Mouse (Mus musculus): ENCODE measurements at regions not wholly inside any gene's neighbourhood (a gene's known extent, or its start where the extent isn't known, plus 50 kb on each side); places are given as distances from the start of the nearest gene placed in this dataset.

DNA sequence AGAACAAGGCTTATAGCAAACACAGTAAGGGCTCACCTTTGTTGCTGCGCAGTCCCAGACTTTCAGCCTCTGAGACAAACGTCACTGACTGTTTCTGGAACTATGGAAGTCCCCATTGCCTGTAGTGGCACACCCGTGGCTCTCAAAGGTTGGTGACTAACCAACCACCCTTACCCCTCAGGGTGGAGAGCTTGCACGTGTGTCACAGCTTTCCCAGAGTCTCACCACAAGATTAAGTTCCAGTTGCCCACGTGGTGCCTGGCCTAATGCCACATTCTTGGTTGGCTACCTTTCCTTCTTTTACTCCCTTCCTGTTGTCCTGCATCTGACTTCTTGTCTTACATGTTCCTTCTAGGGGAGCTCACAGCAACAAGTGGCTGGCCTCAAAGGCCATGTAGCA lies 151.6 kb upstream of the G2e3 start:
- Histone ChIP-seq H3K27me3 (ENCODE audit: control insufficient read depth, insufficient read depth, low read length) (no peaks in the 10 kb centered on the region), H3K36me3 (ENCODE audit: control insufficient read depth, insufficient read depth, low read length) (no peaks in the 10 kb centered on the region), H3K4me1 (ENCODE audit: control insufficient read depth, insufficient read depth, insufficient read length) (no peaks in the 10 kb centered on the region), H3K4me3 (ENCODE audit: extremely low read depth, insufficient read depth, insufficient read length) (no peak overlapping the region), H3K27ac (ENCODE audit: insufficient read depth, low read length) (no peak overlapping the region)
- DNase-seq (ENCODE audit: low read depth in 1 of 2, low spot score in 2 of 2) = no peak
- 64% methylated on average over 5 of the region's 5 CpGs for WGBS
- TF ChIP-seq POLR2A (IDR thresholded peaks at IDR 0.05; ENCODE audit: low read depth, low read length) (no peak), CTCF (IDR thresholded peaks at IDR 0.05; ENCODE audit: extremely low read depth, insufficient read depth, insufficient read length, insufficient replicate concordance) (no peak)

- no peaks in the 10 kb centered on the region for H3K27me3 ChIP-seq (ENCODE audit: control insufficient read depth, insufficient read depth, low read length)
- H3K4me3 ChIP-seq (ENCODE audit: extremely low read depth, insufficient read depth, insufficient read length) = no peak overlapping the region
- no peaks in the 10 kb centered on the region for H3K36me3 ChIP-seq (ENCODE audit: control insufficient read depth, insufficient read depth, low read length)
- WGBS = 89% methylated on average over 8 of the region's 8 CpGs
- no peak overlapping the region for H3K27ac ChIP-seq (ENCODE audit: insufficient read depth, low read length)
- H3K4me1 ChIP-seq (ENCODE audit: control insufficient read depth, insufficient read depth, insufficient read length) = no peaks in the 10 kb centered on the region
- no peak for TF ChIP-seq POLR2A (IDR thresholded peaks at IDR 0.05; ENCODE audit: low read depth, low read length)
- no peak for TF ChIP-seq CTCF (IDR thresholded peaks at IDR 0.05; ENCODE audit: extremely low read depth, insufficient read depth, insufficient read length, insufficient replicate concordance)
- DNase-seq (ENCODE audit: low read depth in 1 of 2, low spot score in 2 of 2) = no peak
Observed at GRCm38 (mm10) chr12:51195136-51195535, 152.7 kb upstream of the G2e3 start.

GRCm38 (mm10) chr12:51190754-51191153 lies 157.1 kb upstream of the G2e3 start:
- no peaks in the 10 kb centered on the region for H3K4me1 ChIP-seq (ENCODE audit: control insufficient read depth, insufficient read depth, insufficient read length)
- no peaks in the 10 kb centered on the region for H3K36me3 ChIP-seq (ENCODE audit: control insufficient read depth, insufficient read depth, low read length)
- WGBS = 49% methylated on average over 1 of the region's 1 CpGs
- DNase-seq (ENCODE audit: low read depth in 1 of 2, low spot score in 2 of 2) = no peak
- no peak overlapping the region for H3K27ac ChIP-seq (ENCODE audit: insufficient read depth, low read length)
- no peak for TF ChIP-seq POLR2A (IDR thresholded peaks at IDR 0.05; ENCODE audit: low read depth, low read length)
- TF ChIP-seq CTCF (IDR thresholded peaks at IDR 0.05; ENCODE audit: extremely low read depth, insufficient read depth, insufficient read length, insufficient replicate concordance) = no peak
- H3K4me3 ChIP-seq (ENCODE audit: extremely low read depth, insufficient read depth, insufficient read length) = no peak overlapping the region
- no peaks in the 10 kb centered on the region for H3K27me3 ChIP-seq (ENCODE audit: control insufficient read depth, insufficient read depth, low read length)

DNA sequence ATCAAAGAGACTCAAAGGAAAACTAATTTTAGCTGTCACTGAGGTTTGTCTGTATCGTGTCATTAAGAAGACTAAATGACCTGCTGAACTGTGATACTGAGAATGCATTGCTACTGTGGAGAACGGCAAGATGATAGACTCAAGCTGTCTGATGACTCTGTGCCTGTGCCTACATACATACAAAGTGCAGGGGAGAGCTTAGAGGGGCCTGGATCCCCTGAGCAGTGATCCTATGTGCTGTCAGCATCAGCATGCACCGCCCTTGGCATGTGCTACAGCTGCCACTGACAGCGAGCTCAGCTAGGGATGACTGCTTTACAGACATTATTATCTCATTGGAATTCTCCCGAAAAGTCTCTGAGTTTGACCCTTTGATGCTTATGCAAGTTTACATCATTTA lies 157.7 kb upstream of the G2e3 start:
- Histone ChIP-seq H3K27me3 (ENCODE audit: control insufficient read depth, insufficient read depth, low read length) (no peaks in the 10 kb centered on the region), H3K4me1 (ENCODE audit: control insufficient read depth, insufficient read depth, insufficient read length) (no peaks in the 10 kb centered on the region), H3K27ac (ENCODE audit: insufficient read depth, low read length) (no peak overlapping the region), H3K4me3 (ENCODE audit: extremely low read depth, insufficient read depth, insufficient read length) (no peak overlapping the region), H3K36me3 (ENCODE audit: control insufficient read depth, insufficient read depth, low read length) (no peaks in the 10 kb centered on the region)
- DNase-seq (ENCODE audit: low read depth in 1 of 2, low spot score in 2 of 2) = no peak
- 82% methylated on average over 5 of the region's 5 CpGs for WGBS
- TF ChIP-seq CTCF (IDR thresholded peaks at IDR 0.05; ENCODE audit: extremely low read depth, insufficient read depth, insufficient read length, insufficient replicate concordance) = no peak
- TF ChIP-seq POLR2A (IDR thresholded peaks at IDR 0.05; ENCODE audit: low read depth, low read length) = no peak

- no peak overlapping the region for H3K4me3 ChIP-seq (ENCODE audit: extremely low read depth, insufficient read depth, insufficient read length)
- TF ChIP-seq POLR2A (IDR thresholded peaks at IDR 0.05; ENCODE audit: low read depth, low read length) (no peak), CTCF (IDR thresholded peaks at IDR 0.05; ENCODE audit: extremely low read depth, insufficient read depth, insufficient read length, insufficient replicate concordance) (no peak)
- H3K4me1 ChIP-seq (ENCODE audit: control insufficient read depth, insufficient read depth, insufficient read length) = no peaks in the 10 kb centered on the region
- no peak for DNase-seq (ENCODE audit: low read depth in 1 of 2, low spot score in 2 of 2)
- H3K27ac ChIP-seq (ENCODE audit: insufficient read depth, low read length) = no peak overlapping the region
- H3K27me3 ChIP-seq (ENCODE audit: control insufficient read depth, insufficient read depth, low read length) = no peaks in the 10 kb centered on the region
- H3K36me3 ChIP-seq (ENCODE audit: control insufficient read depth, insufficient read depth, low read length) = no peaks in the 10 kb centered on the region
Observed at GRCm38 (mm10) chr12:51188229-51188628, 159.6 kb upstream of the G2e3 start.

GRCm38 (mm10) chr12:51187726-51188125 lies 160.1 kb upstream of the G2e3 start:
- no peak overlapping the region for H3K27ac ChIP-seq (ENCODE audit: insufficient read depth, low read length)
- WGBS = 75% methylated on average over 6 of the region's 6 CpGs
- no peaks in the 10 kb centered on the region for H3K27me3 ChIP-seq (ENCODE audit: control insufficient read depth, insufficient read depth, low read length)
- no peak for TF ChIP-seq CTCF (IDR thresholded peaks at IDR 0.05; ENCODE audit: extremely low read depth, insufficient read depth, insufficient read length, insufficient replicate concordance)
- no peak for TF ChIP-seq POLR2A (IDR thresholded peaks at IDR 0.05; ENCODE audit: low read depth, low read length)
- DNase-seq (ENCODE audit: low read depth in 1 of 2, low spot score in 2 of 2) = no peak
- H3K36me3 ChIP-seq (ENCODE audit: control insufficient read depth, insufficient read depth, low read length) = no peaks in the 10 kb centered on the region
- no peak overlapping the region for H3K4me3 ChIP-seq (ENCODE audit: extremely low read depth, insufficient read depth, insufficient read length)
- no peaks in the 10 kb centered on the region for H3K4me1 ChIP-seq (ENCODE audit: control insufficient read depth, insufficient read depth, insufficient read length)

- Histone ChIP-seq H3K27ac (ENCODE audit: insufficient read depth, low read length) (no peak overlapping the region), H3K36me3 (ENCODE audit: control insufficient read depth, insufficient read depth, low read length) (no peaks in the 10 kb centered on the region), H3K4me1 (ENCODE audit: control insufficient read depth, insufficient read depth, insufficient read length) (no peaks in the 10 kb centered on the region), H3K4me3 (ENCODE audit: extremely low read depth, insufficient read depth, insufficient read length) (no peak overlapping the region), H3K27me3 (ENCODE audit: control insufficient read depth, insufficient read depth, low read length) (no peaks in the 10 kb centered on the region)
- WGBS = 91% methylated on average over 8 of the region's 8 CpGs
- TF ChIP-seq POLR2A (IDR thresholded peaks at IDR 0.05; ENCODE audit: low read depth, low read length) = no peak
- no peak for TF ChIP-seq CTCF (IDR thresholded peaks at IDR 0.05; ENCODE audit: extremely low read depth, insufficient read depth, insufficient read length, insufficient replicate concordance)
- DNase-seq (ENCODE audit: low read depth in 1 of 2, low spot score in 2 of 2) = no peak
Observed at GRCm38 (mm10) chr12:51185751-51186150, 162.1 kb upstream of the G2e3 start.

All from spleen, adult 2 months (tissue).